Mouse (Mus musculus) bone marrow macrophage, adult 2 months (primary cell): ENCODE measurements at regions not wholly inside any gene's neighbourhood (a gene's known extent, or its start where the extent isn't known, plus 50 kb on each side); places are given as distances from the start of the nearest gene placed in this dataset.

Experiments used
- CTCF ChIP-seq: IDR thresholded peaks from 2 replicates; pipeline ENCODE4 v1.5.1; 2012; ENCODE audit warnings: low read depth, mild to moderate bottlenecking, low read length, moderate library complexity
- POLR2A ChIP-seq: IDR thresholded peaks from 2 replicates; pipeline ENCODE4 v1.6.1; 2012; ENCODE audit warnings: mild to moderate bottlenecking, low read depth, low read length, borderline replicate concordance

DNA sequence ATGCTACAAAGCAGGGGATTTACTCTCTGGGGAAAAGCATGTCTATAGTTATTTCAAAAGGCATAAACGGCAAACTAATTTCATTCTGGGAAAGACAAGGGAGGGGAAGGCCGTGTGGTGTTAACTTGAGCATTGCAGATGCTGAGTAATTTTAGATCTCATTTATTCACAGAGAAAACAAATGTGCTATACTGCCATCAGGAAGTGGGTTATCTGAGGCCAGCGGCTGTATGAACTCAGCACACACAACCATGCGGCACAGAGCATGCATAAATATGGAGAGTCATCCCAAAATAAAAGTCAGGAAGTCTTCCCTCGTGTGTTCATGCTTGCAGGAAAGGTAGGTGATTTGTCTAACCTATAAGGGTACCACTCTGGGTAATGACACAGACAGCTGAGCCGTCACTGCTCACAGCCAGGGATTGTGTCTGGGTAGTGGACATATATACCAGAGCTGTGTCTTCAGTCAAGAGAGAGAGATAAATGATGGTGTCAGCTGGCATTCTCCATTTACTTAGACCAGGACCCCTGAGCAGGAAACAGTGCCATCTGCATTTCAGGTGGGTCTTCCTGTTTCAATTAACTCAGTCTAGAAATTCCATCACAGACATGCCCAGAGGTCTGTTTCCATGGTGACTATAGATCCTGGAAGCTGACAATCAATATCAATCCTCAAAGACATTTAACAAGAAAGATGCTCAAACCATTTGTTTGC lies 160.3 kb upstream of the Nsun2 start:
- TF ChIP-seq CTCF (no peak), POLR2A (no peak)
